Comparison of ENCODE assay signal across 8 mouse cellular contexts in genomic region chr17:26203321-26203811, GRCm38 (mm10). TPM values are rescaled to one million over a fixed set of nuclear protein-coding genes. Genes with fewer than 3 reads are reported as not detected.
DNase-seq lines count a peak whose midpoint lies in the region; ATAC-seq lines count a peak whose summit lies in the region.

No protein-coding gene starts in this region.

- peaks cover 79% of the 10 kb centered on the region for H3K27me3 ChIP-seq in heart, embryonic 12.5 days (replicated peaks)
- H3K27me3 ChIP-seq in liver, embryonic 13.5 days = peaks cover 85% of the 10 kb centered on the region
- H3K27me3 ChIP-seq in neural tube, embryonic 11.5 days (ENCODE audit: control insufficient read depth, insufficient read depth, low read length) = peaks cover 52% of the 10 kb centered on the region

- no peaks in the 10 kb centered on the region for H3K36me3 ChIP-seq in heart, embryonic 12.5 days
- no peaks in the 10 kb centered on the region for H3K36me3 ChIP-seq in liver, embryonic 13.5 days
- no peaks in the 10 kb centered on the region for H3K36me3 ChIP-seq in neural tube, embryonic 11.5 days (ENCODE audit: control insufficient read depth, insufficient read depth, low read length)

- no peaks in the 10 kb centered on the region for H3K9me3 ChIP-seq in heart, embryonic 12.5 days (replicated peaks)
- H3K9me3 ChIP-seq in liver, embryonic 13.5 days (replicated peaks) = no peaks in the 10 kb centered on the region
- no peaks in the 10 kb centered on the region for H3K9me3 ChIP-seq in neural tube, embryonic 11.5 days (ENCODE audit: control insufficient read depth, low read length)

- peak overlapping the region; percentile 25 for H3K9ac ChIP-seq in heart, embryonic 12.5 days
- peak overlapping the region; percentile 60 for H3K9ac ChIP-seq in liver, embryonic 13.5 days
- H3K9ac ChIP-seq in neural tube, embryonic 11.5 days (ENCODE audit: low read length) = no peak overlapping the region

- ATAC-seq in heart, embryonic 12.5 days (ENCODE audit: insufficient number of reproducible peaks, low FRiP score) = no peak
- ATAC-seq in liver, embryonic 13.5 days (ENCODE audit: low read depth) = no peak
- no peak for ATAC-seq in neural tube, embryonic 11.5 days (ENCODE audit: insufficient read depth, low FRiP score, low TSS enrichment)

- peaks cover 15% of the 10 kb centered on the region for H3K4me1 ChIP-seq in heart, embryonic 12.5 days (replicated peaks)
- peaks cover 61% of the 10 kb centered on the region for H3K4me1 ChIP-seq in liver, embryonic 13.5 days (replicated peaks)
- H3K4me1 ChIP-seq in neural tube, embryonic 11.5 days (ENCODE audit: control insufficient read depth, insufficient read depth, low read length) = 0 out of 2 replicates have a peak, but pooled peaks cover 3% of the 10 kb centered on the region

- peak overlapping the region; percentile 98 for H3K4me2 ChIP-seq in heart, embryonic 12.5 days
- H3K4me2 ChIP-seq in liver, embryonic 13.5 days = peak overlapping the region; percentile 98
- H3K4me2 ChIP-seq in neural tube, embryonic 11.5 days (ENCODE audit: low read depth) = peak overlapping the region; percentile 51

- 2% methylated on average over 30 of the region's 30 CpGs for WGBS in heart, embryonic 12.5 days
- WGBS in liver, embryonic 13.5 days (ENCODE audit: insufficient replicate concordance) = 2% methylated on average over 30 of the region's 30 CpGs
- under 1% methylated on average over 30 of the region's 30 CpGs for WGBS in neural tube, embryonic 11.5 days

- no peak overlapping the region for H3K27ac ChIP-seq in heart, embryonic 12.5 days (ENCODE audit: poor library complexity, severe bottlenecking)
- H3K27ac ChIP-seq in liver, embryonic 13.5 days = no peak overlapping the region
- H3K27ac ChIP-seq in neural tube, embryonic 11.5 days (ENCODE audit: low read depth, low read length) = no peak overlapping the region

- DNase-seq in retina, postnatal 1 day = peak; percentile 34
- no peak for DNase-seq in retina, embryonic 14.5 days (ENCODE audit: low spot score)
- peak; percentile 36 to 42 for DNase-seq in cerebellum, postnatal 14 days
- peak; percentile 34 for DNase-seq in kidney, postnatal 14 days
- DNase-seq in liver, embryonic 13.5 days = no peak
- DNase-seq in neural tube, embryonic 11.5 days (ENCODE audit: low spot score) = no peak
- no peak for DNase-seq in MN1 (ENCODE audit: low spot score)

- H3K4me3 ChIP-seq in heart, embryonic 12.5 days = peak overlapping the region; percentile 55
- H3K4me3 ChIP-seq in liver, embryonic 13.5 days (replicated peaks) = peak overlapping the region; percentile 62
- H3K4me3 ChIP-seq in neural tube, embryonic 11.5 days (ENCODE audit: low read depth, low read length) = peak overlapping the region; percentile 29

RNA-seq across cellular contexts. Expression of gene Rgs11, which starts 0.6 kb away (rescaled TPM):
- 5.6 and 7.0 TPM in 2 replicates for polyA plus RNA-seq in heart, embryonic 12.5 days (2016; fragmentation: Nextera tagmentation; extraction: Ambion mirVana)
- polyA plus RNA-seq in liver, embryonic 13.5 days (2015; fragmentation: Nextera tagmentation; extraction: Ambion mirVana) = 0.30 and 0.48 TPM in 2 replicates
- 0.53 and 0.77 TPM in 2 replicates for polyA plus RNA-seq in neural tube, embryonic 11.5 days (2014; fragmentation: Nextera tagmentation; extraction: Ambion mirVana)

RNA-seq across cellular contexts. Expression of gene Arhgdig, which starts 4.2 kb away (rescaled TPM):
- 6.3 and 7.2 TPM in 2 replicates for polyA plus RNA-seq in heart, embryonic 12.5 days (2016; fragmentation: Nextera tagmentation; extraction: Ambion mirVana)
- 15.9 and 21.7 TPM in 2 replicates for polyA plus RNA-seq in liver, embryonic 13.5 days (2015; fragmentation: Nextera tagmentation; extraction: Ambion mirVana)
- polyA plus RNA-seq in neural tube, embryonic 11.5 days (2014; fragmentation: Nextera tagmentation; extraction: Ambion mirVana) = 14.5 and 16.2 TPM in 2 replicates

RNA-seq across cellular contexts. Expression of gene Pdia2, which starts 4.5 kb away (rescaled TPM):
- polyA plus RNA-seq in heart, embryonic 12.5 days (2016; fragmentation: Nextera tagmentation; extraction: Ambion mirVana) = 0.45 and 1.0 TPM in 2 replicates
- polyA plus RNA-seq in liver, embryonic 13.5 days (2015; fragmentation: Nextera tagmentation; extraction: Ambion mirVana) = 72.7 and 75.6 TPM in 2 replicates
- 0.27 and 1.0 TPM in 2 replicates for polyA plus RNA-seq in neural tube, embryonic 11.5 days (2014; fragmentation: Nextera tagmentation; extraction: Ambion mirVana)

RNA-seq across cellular contexts. Expression of gene Fam234a, which starts 40.7 kb away (rescaled TPM):
- polyA plus RNA-seq in heart, embryonic 12.5 days (2016; fragmentation: Nextera tagmentation; extraction: Ambion mirVana) = 46.1 TPM in 2 replicates
- polyA plus RNA-seq in liver, embryonic 13.5 days (2015; fragmentation: Nextera tagmentation; extraction: Ambion mirVana) = 11.9 and 12.0 TPM in 2 replicates
- polyA plus RNA-seq in neural tube, embryonic 11.5 days (2014; fragmentation: Nextera tagmentation; extraction: Ambion mirVana) = 22.2 and 22.7 TPM in 2 replicates

RNA-seq across cellular contexts. Expression of gene Luc7l, which starts 49.3 kb away (rescaled TPM):
- 72.3 and 77.0 TPM in 2 replicates for polyA plus RNA-seq in heart, embryonic 12.5 days (2016; fragmentation: Nextera tagmentation; extraction: Ambion mirVana)
- polyA plus RNA-seq in liver, embryonic 13.5 days (2015; fragmentation: Nextera tagmentation; extraction: Ambion mirVana) = 40.8 and 50.9 TPM in 2 replicates
- 125 and 128 TPM in 2 replicates for polyA plus RNA-seq in neural tube, embryonic 11.5 days (2014; fragmentation: Nextera tagmentation; extraction: Ambion mirVana)

Comparison
In these comparisons a context has a peak if more than half of its experiments do, and no peak if none do; other contexts are left out.
1. DNase-seq: peak in retina, postnatal 1 day (single experiment), cerebellum, postnatal 14 days (2 of 2) and kidney, postnatal 14 days (single experiment); none in retina, embryonic 14.5 days (single experiment), liver, embryonic 13.5 days (single experiment), neural tube, embryonic 11.5 days (single experiment) and MN1 (single experiment).
2. RNA of gene Pdia2, which starts 4.5 kb away (polyA plus RNA-seq): 72.7 to 75.6 TPM in liver, embryonic 13.5 days; 0.45 to 1.0 TPM in heart, embryonic 12.5 days and 0.27 to 1.0 TPM in neural tube, embryonic 11.5 days; every median in the first group is over 10 times any median in the second.
3. Peak in every context shown above with its lines, with median percentiles within 50 percentile points of each other: H3K4me2 ChIP-seq and H3K4me3 ChIP-seq.